Comparison of ENCODE assay signal across 19 mouse cellular contexts in the genomic region with DNA sequence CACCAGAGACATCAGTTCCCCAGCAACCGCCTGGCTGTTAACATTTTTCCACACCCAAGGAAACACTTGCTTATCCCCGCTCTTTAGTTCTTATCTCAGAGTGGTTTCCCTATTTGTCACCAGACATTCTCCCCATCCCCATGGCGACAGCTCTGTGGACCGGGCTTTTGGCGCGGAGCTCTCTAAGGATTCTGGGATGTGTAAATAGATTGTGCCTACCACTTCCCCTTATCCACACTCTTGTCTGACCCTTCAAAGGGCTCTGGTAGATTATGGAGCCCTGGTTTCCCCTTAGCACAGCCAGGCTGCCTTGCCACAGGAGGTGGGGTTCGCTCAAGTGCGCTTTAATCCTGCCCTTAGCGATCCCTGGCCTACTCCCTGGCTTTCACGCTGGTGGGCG. TPM values are rescaled to one million over a fixed set of nuclear protein-coding genes. Genes with fewer than 3 reads are reported as not detected.
DNase-seq lines count a peak whose midpoint lies in the region; ATAC-seq and TF ChIP-seq lines count a peak whose summit lies in the region.
"Had no signal": no experiment of that assay in that cellular context is flagged by ENCODE, and none has a peak within 500 bp of the region (broad histone marks: within the 10 kb centered on the region; RNA-seq: fewer than 3 reads in every experiment).

No protein-coding gene starts in this region.

- H3K27me3 ChIP-seq in heart, embryonic 11.5 days (ENCODE audit: control insufficient read depth, insufficient read depth, low read length), result no peaks in the 10 kb centered on the region
- H3K27me3 ChIP-seq in heart, adult 2 months (ENCODE audit: control insufficient read depth, insufficient read depth, low read length), result no peaks in the 10 kb centered on the region
- H3K27me3 ChIP-seq in intestine, embryonic 15.5 days (replicated peaks), result no peaks in the 10 kb centered on the region
- H3K27me3 ChIP-seq in intestine, postnatal 0 days (replicated peaks; ENCODE audit: control insufficient read depth, insufficient read depth, low read length), result no peaks in the 10 kb centered on the region
- no peaks in the 10 kb centered on the region for H3K27me3 ChIP-seq in forebrain, embryonic 15.5 days
- H3K27me3 ChIP-seq: hindbrain, embryonic 12.5 days had no signal

- H3K9me3 ChIP-seq in heart, embryonic 11.5 days (replicated peaks; ENCODE audit: control insufficient read depth, low read length), result no peaks in the 10 kb centered on the region
- H3K9me3 ChIP-seq in intestine, embryonic 15.5 days, result no peaks in the 10 kb centered on the region
- no peaks in the 10 kb centered on the region for H3K9me3 ChIP-seq in intestine, postnatal 0 days (ENCODE audit: control insufficient read depth)
- no peaks in the 10 kb centered on the region for H3K9me3 ChIP-seq in forebrain, embryonic 15.5 days
- H3K9me3 ChIP-seq: hindbrain, embryonic 12.5 days; limb, embryonic 13.5 days had no signal

- H3K4me2 ChIP-seq in heart, embryonic 11.5 days, result peak overlapping the region; percentile 48
- peak overlapping the region; percentile 26; the same call in 1 of the 2 replicates for H3K4me2 ChIP-seq in intestine, embryonic 15.5 days (replicated peaks)
- H3K4me2 ChIP-seq in intestine, postnatal 0 days (replicated peaks; ENCODE audit: low read depth), result no peak overlapping the region
- H3K4me2 ChIP-seq in forebrain, embryonic 15.5 days (replicated peaks), result no peak overlapping the region
- H3K4me2 ChIP-seq: hindbrain, embryonic 12.5 days; limb, embryonic 13.5 days had no signal

- no peak overlapping the region for H3K27ac ChIP-seq in heart, embryonic 11.5 days (ENCODE audit: low read depth, low read length)
- H3K27ac ChIP-seq in heart, adult 2 months, result no peak overlapping the region
- no peak overlapping the region for H3K27ac ChIP-seq in intestine, embryonic 15.5 days
- no peak overlapping the region for H3K27ac ChIP-seq in intestine, postnatal 0 days (ENCODE audit: low read depth, low read length)
- no peak overlapping the region for H3K27ac ChIP-seq in forebrain, embryonic 15.5 days (replicated peaks)
- H3K27ac ChIP-seq: gastrocnemius, adult 2 months; hindbrain, embryonic 12.5 days; limb, embryonic 13.5 days; macrophage had no signal

- no peak for TF ChIP-seq CTCF in heart, adult 2 months (IDR thresholded peaks at IDR 0.05)
- TF ChIP-seq CTCF in intestine, postnatal 0 days (IDR thresholded peaks at IDR 0.05; ENCODE audit: low read depth), result no peak

- DNase-seq in heart, adult 2 months, result no peak
- peak; percentile 24 for DNase-seq in ES-CJ7 (ENCODE audit: low read depth, low spot score)
- peak; percentile 64 for DNase-seq in lung, postnatal 36 days
- no peak for DNase-seq in layer of hippocampus, postnatal 25 days (ENCODE audit: extremely low spot score in 1 of 2, low spot score in 1 of 2)
- DNase-seq: cerebellum, adult 11 months; gastrocnemius, adult 2 months; kidney, adult 18-20 months; kidney, postnatal 4 days; thymus, adult 2 months had no signal

- 16% methylated on average over 11 of the region's 11 CpGs for WGBS in heart, embryonic 11.5 days (ENCODE audit: insufficient replicate concordance)
- WGBS in heart, adult 2 months, result 35% methylated on average over 11 of the region's 11 CpGs
- WGBS in intestine, embryonic 15.5 days, result 49% methylated on average over 11 of the region's 11 CpGs
- 45% methylated on average over 11 of the region's 11 CpGs for WGBS in intestine, postnatal 0 days
- 59% methylated on average over 11 of the region's 11 CpGs for whole genome bisulfite sequencing in forebrain, embryonic 15.5 days

- no peaks in the 10 kb centered on the region; the same call in none of the 2 replicates for H3K36me3 ChIP-seq in heart, embryonic 11.5 days (ENCODE audit: control insufficient read depth, insufficient read depth, low read length)
- H3K36me3 ChIP-seq in heart, adult 2 months (ENCODE audit: control insufficient read depth, insufficient read depth, low read length), result no peaks in the 10 kb centered on the region
- peaks cover 4% of the 10 kb centered on the region; the same call in 1 of the 2 replicates for H3K36me3 ChIP-seq in intestine, embryonic 15.5 days
- H3K36me3 ChIP-seq in intestine, postnatal 0 days (ENCODE audit: control insufficient read depth, insufficient read depth), result peaks cover 5% of the 10 kb centered on the region; the same call in 1 of the 2 replicates
- no peaks in the 10 kb centered on the region for H3K36me3 ChIP-seq in forebrain, embryonic 15.5 days
- H3K36me3 ChIP-seq: G1E; limb, embryonic 13.5 days had no signal

- H3K4me3 ChIP-seq in heart, embryonic 11.5 days (ENCODE audit: low read depth, low read length), result 0 out of 2 replicates have a peak overlapping the region, but pooled peaks have one; percentile 6
- no peak overlapping the region for H3K4me3 ChIP-seq in heart, adult 2 months
- H3K4me3 ChIP-seq in intestine, embryonic 15.5 days (replicated peaks), result no peak overlapping the region
- H3K4me3 ChIP-seq in intestine, postnatal 0 days (ENCODE audit: low read depth, low read length), result no peak overlapping the region
- no peak overlapping the region for H3K4me3 ChIP-seq in forebrain, embryonic 15.5 days
- H3K4me3 ChIP-seq: gastrocnemius, adult 2 months; hindbrain, embryonic 12.5 days; limb, embryonic 13.5 days had no signal

- H3K79me2 ChIP-seq in heart, adult 2 months (replicated peaks; ENCODE audit: control insufficient read depth, insufficient read depth, low read length), result no peaks in the 10 kb centered on the region

- no peak for TF ChIP-seq POLR2A in heart, adult 2 months (IDR thresholded peaks at IDR 0.05; ENCODE audit: insufficient read depth, low read depth, low read length)

- intact Hi-C loops in heart, adult 2 months (cut with DNase I), result no loop called here

- H3K9ac ChIP-seq in heart, embryonic 11.5 days (ENCODE audit: low read depth, low read length), result 0 out of 2 replicates have a peak overlapping the region, but pooled peaks have one; percentile 4
- H3K9ac ChIP-seq in heart, adult 2 months (ENCODE audit: low read depth, low read length), result no peak overlapping the region
- H3K9ac ChIP-seq in intestine, embryonic 15.5 days, result no peak overlapping the region
- no peak overlapping the region for H3K9ac ChIP-seq in intestine, postnatal 0 days (ENCODE audit: low read depth, low read length)
- H3K9ac ChIP-seq in forebrain, embryonic 15.5 days (replicated peaks), result no peak overlapping the region
- H3K9ac ChIP-seq: hindbrain, embryonic 12.5 days; limb, embryonic 13.5 days had no signal

- ATAC-seq in heart, embryonic 11.5 days (replicated peaks; ENCODE audit: insufficient number of reproducible peaks, low FRiP score, low TSS enrichment), result no peak
- no peak; the same call in 1 of the 2 replicates for ATAC-seq in intestine, embryonic 15.5 days
- ATAC-seq in intestine, postnatal 0 days, result no peak
- ATAC-seq in forebrain, embryonic 15.5 days (replicated peaks), result no peak
- ATAC-seq: activated CD4-positive, CD25-positive, alpha-beta regulatory T cell, adult 4 months; forebrain, embryonic 16.5 days had no signal

- peaks cover 13% of the 10 kb centered on the region for H3K4me1 ChIP-seq in heart, embryonic 11.5 days (ENCODE audit: control insufficient read depth, insufficient read depth, low read length)
- no peaks in the 10 kb centered on the region for H3K4me1 ChIP-seq in heart, adult 2 months (ENCODE audit: control insufficient read depth, insufficient read depth, low read length)
- no peaks in the 10 kb centered on the region; the same call in 1 of the 2 replicates for H3K4me1 ChIP-seq in intestine, embryonic 15.5 days (replicated peaks)
- no peaks in the 10 kb centered on the region for H3K4me1 ChIP-seq in intestine, postnatal 0 days (replicated peaks; ENCODE audit: control insufficient read depth, insufficient read depth, low read length)
- H3K4me1 ChIP-seq in forebrain, embryonic 15.5 days, result peaks cover 16% of the 10 kb centered on the region
- H3K4me1 ChIP-seq: limb, embryonic 13.5 days had no signal

- no peak for TF ChIP-seq EP300 in heart, adult 2 months (IDR thresholded peaks at IDR 0.05; ENCODE audit: insufficient read depth, low read depth, low read length)

RNA-seq across cellular contexts. Expression of a gene that starts 16.3 kb away (rescaled TPM):
- 17.9 and 18.0 TPM in 2 replicates for polyA plus RNA-seq in heart, embryonic 11.5 days (2014; fragmentation: Nextera tagmentation; extraction: Ambion mirVana)
- 10 to 100 TPM; 45.5 to 45.7 TPM for total RNA-seq in heart, adult 2 months (2021)
- 63.0 and 81.8 TPM in 2 replicates for polyA plus RNA-seq in heart, adult 2 months (2012; rRNA removed)
- polyA plus RNA-seq in intestine, embryonic 15.5 days (2015; fragmentation: Nextera tagmentation; extraction: Ambion mirVana), result 26.9 and 28.4 TPM in 2 replicates
- 15.8 and 17.5 TPM in 2 replicates for polyA plus RNA-seq in intestine, postnatal 0 days (2015; fragmentation: Nextera tagmentation; extraction: Ambion mirVana)
- 10 to 100 TPM; 18.3 to 20.1 TPM for total RNA-seq in layer of hippocampus, postnatal 25 days (2021)
- polyA plus RNA-seq in forebrain, embryonic 15.5 days (2015; fragmentation: Nextera tagmentation; extraction: Ambion mirVana), result 6.5 and 7.4 TPM in 2 replicates
- total RNA-seq: G1E had no signal
- polyA plus RNA-seq: G1E had no signal

Comparison
In these comparisons a context has a peak if more than half of its experiments do, and no peak if none do; other contexts are left out.
1. H3K4me2 ChIP-seq: peak in heart, embryonic 11.5 days (single experiment) and intestine, embryonic 15.5 days (single experiment); none in intestine, postnatal 0 days (single experiment) and forebrain, embryonic 15.5 days (single experiment).
2. DNase-seq: peak in ES-CJ7 (single experiment) and lung, postnatal 36 days (single experiment); none in heart, adult 2 months (0 of 2) and layer of hippocampus, postnatal 25 days (0 of 2).